17 mouse cellular contexts compared by ENCODE assay signal in the genomic region with DNA sequence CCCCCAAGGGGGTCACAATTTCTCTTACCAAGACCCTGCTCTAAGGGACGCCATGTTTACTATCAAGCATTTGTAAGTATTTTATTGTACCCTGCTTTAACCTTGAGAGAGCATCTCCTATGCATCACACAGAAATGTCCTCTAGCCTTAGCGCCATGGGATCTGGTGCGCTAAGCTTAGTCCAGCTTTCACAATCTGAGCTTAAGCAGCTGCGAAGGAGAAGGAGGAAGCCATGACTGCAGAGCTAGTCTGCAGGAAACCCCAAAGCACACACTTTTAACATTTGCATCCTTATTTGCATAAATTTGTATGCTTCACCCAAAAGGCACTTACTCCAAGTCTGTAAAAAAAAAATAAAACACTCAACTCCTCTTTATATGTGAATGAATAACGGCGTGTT.
DNase-seq lines count a peak whose midpoint lies in the region; ATAC-seq lines count a peak whose summit lies in the region.
"Had no signal": no experiment of that assay in that cellular context is flagged by ENCODE, and none has a peak within 500 bp of the region (broad histone marks: within the 10 kb centered on the region; RNA-seq: fewer than 3 reads in every experiment).

No protein-coding gene starts in this region.

- no peak overlapping the region for H3K4me2 ChIP-seq in heart, embryonic 15.5 days
- no peak overlapping the region for H3K4me2 ChIP-seq in kidney, embryonic 14.5 days (replicated peaks; ENCODE audit: low read depth, low read length)
- H3K4me2 ChIP-seq in midbrain, embryonic 15.5 days: no peak overlapping the region
- H3K4me2 ChIP-seq: embryonic facial prominence, embryonic 12.5 days; forebrain, embryonic 15.5 days; hindbrain, embryonic 14.5 days had no signal

- H3K9me3 ChIP-seq in heart, embryonic 15.5 days (replicated peaks): no peaks in the 10 kb centered on the region
- no peaks in the 10 kb centered on the region for H3K9me3 ChIP-seq in kidney, embryonic 14.5 days (ENCODE audit: control insufficient read depth, low read length)
- H3K9me3 ChIP-seq in midbrain, embryonic 15.5 days: no peaks in the 10 kb centered on the region
- H3K9me3 ChIP-seq: embryonic facial prominence, embryonic 12.5 days; forebrain, embryonic 15.5 days; hindbrain, embryonic 10.5 days had no signal

- H3K36me3 ChIP-seq in heart, embryonic 15.5 days: no peaks in the 10 kb centered on the region
- no peaks in the 10 kb centered on the region for H3K36me3 ChIP-seq in kidney, embryonic 14.5 days (ENCODE audit: control insufficient read depth, insufficient read depth, low read length)
- no peaks in the 10 kb centered on the region for H3K36me3 ChIP-seq in midbrain, embryonic 15.5 days (replicated peaks)
- H3K36me3 ChIP-seq: embryonic facial prominence, embryonic 12.5 days; forebrain, embryonic 15.5 days; G1E; hindbrain, embryonic 10.5 days had no signal

- no peak for DNase-seq in heart, adult 8-10 months (ENCODE audit: low spot score)
- no peak for DNase-seq in urinary bladder, adult 18-20 months (ENCODE audit: low spot score in 2 of 2)
- DNase-seq: adrenal gland, postnatal 10 days; cerebellum, adult 11 months; cerebellum, adult 8-10 months; cerebellum, postnatal 14 days; gastrocnemius, postnatal 14 days had no signal

- no peaks in the 10 kb centered on the region for H3K27me3 ChIP-seq in heart, embryonic 15.5 days
- H3K27me3 ChIP-seq in kidney, embryonic 14.5 days (ENCODE audit: control insufficient read depth, insufficient read depth, low read length): no peaks in the 10 kb centered on the region
- no peaks in the 10 kb centered on the region for H3K27me3 ChIP-seq in midbrain, embryonic 15.5 days (replicated peaks)
- H3K27me3 ChIP-seq: embryonic facial prominence, embryonic 12.5 days; forebrain, embryonic 15.5 days had no signal

- H3K27ac ChIP-seq in heart, embryonic 15.5 days: peak overlapping the region; percentile 35; the same call in 1 of the 2 replicates
- H3K27ac ChIP-seq in kidney, embryonic 14.5 days (ENCODE audit: low read depth, low read length): no peak overlapping the region
- no peak overlapping the region for H3K27ac ChIP-seq in midbrain, embryonic 15.5 days
- H3K27ac ChIP-seq: embryonic facial prominence, embryonic 12.5 days; forebrain, embryonic 15.5 days; hindbrain, embryonic 10.5 days; hindbrain, embryonic 14.5 days had no signal

- H3K4me3 ChIP-seq in heart, embryonic 15.5 days: no peak overlapping the region
- no peak overlapping the region for H3K4me3 ChIP-seq in kidney, embryonic 14.5 days (ENCODE audit: low read length)
- H3K4me3 ChIP-seq in midbrain, embryonic 15.5 days: no peak overlapping the region
- H3K4me3 ChIP-seq: embryonic facial prominence, embryonic 12.5 days; forebrain, embryonic 15.5 days; hindbrain, embryonic 10.5 days had no signal

- no peak overlapping the region for H3K9ac ChIP-seq in heart, embryonic 15.5 days
- H3K9ac ChIP-seq in kidney, embryonic 14.5 days (ENCODE audit: low read depth, low read length): no peak overlapping the region
- H3K9ac ChIP-seq in midbrain, embryonic 15.5 days: no peak overlapping the region
- H3K9ac ChIP-seq: embryonic facial prominence, embryonic 12.5 days; forebrain, embryonic 15.5 days; hindbrain, embryonic 14.5 days had no signal

- peaks cover 2% of the 10 kb centered on the region for H3K4me1 ChIP-seq in heart, embryonic 15.5 days (replicated peaks)
- H3K4me1 ChIP-seq in kidney, embryonic 14.5 days (ENCODE audit: control insufficient read depth, insufficient read depth, low read length): 0 out of 2 replicates have a peak, but pooled peaks cover 2% of the 10 kb centered on the region
- H3K4me1 ChIP-seq in midbrain, embryonic 15.5 days: peaks cover 14% of the 10 kb centered on the region

- WGBS in heart, embryonic 15.5 days: 88% methylated on average over 6 of the region's 6 CpGs
- WGBS in kidney, embryonic 14.5 days: 91% methylated on average over 6 of the region's 6 CpGs
- 89% methylated on average over 6 of the region's 6 CpGs for WGBS in midbrain, embryonic 15.5 days

- ATAC-seq in heart, embryonic 15.5 days (replicated peaks; ENCODE audit: insufficient number of reproducible peaks, insufficient read depth, low FRiP score, low read depth): no peak
- ATAC-seq in common myeloid progenitor, adult 5-6 weeks (replicated peaks; ENCODE audit: low read depth, poor library complexity, severe bottlenecking): peak; percentile 57
- peak; percentile 60 for ATAC-seq in megakaryocyte progenitor cell, adult 5-6 weeks (replicated peaks; ENCODE audit: poor library complexity)
- no peak for ATAC-seq in kidney, embryonic 14.5 days (ENCODE audit: low FRiP score, low TSS enrichment)
- ATAC-seq in midbrain, embryonic 15.5 days (replicated peaks): no peak
- ATAC-seq: forebrain, embryonic 15.5 days had no signal

Comparison
In these comparisons a context has a peak if more than half of its experiments do, and no peak if none do; other contexts are left out.
1. ATAC-seq: peak in common myeloid progenitor, adult 5-6 weeks (single experiment) and megakaryocyte progenitor cell, adult 5-6 weeks (single experiment); none in heart, embryonic 15.5 days (single experiment), kidney, embryonic 14.5 days (single experiment) and midbrain, embryonic 15.5 days (single experiment).